Mouse (Mus musculus): ENCODE results near the gene Large1. TPM values are rescaled to one million over a fixed set of nuclear protein-coding genes. Genes with fewer than 3 reads are reported as not detected.

Gene Large1
- polyA plus RNA-seq, 1 experiment from 2014 or later: 2.8 TPM

- WGBS: 83% methylated on average over 3 of the region's 3 CpGs
- no peaks in the 10 kb centered on the region for H3K4me1 ChIP-seq (replicated peaks; ENCODE audit: control insufficient read depth, insufficient read depth, low read length)
These were observed 305.2 kb downstream of the Large1 start for GRCm38 (mm10) chr8:73048136-73048535.

GRCm38 (mm10) chr8:73029787-73030186 is 323.6 kb downstream of the Large1 start:
- Histone ChIP-seq H3K27ac (ENCODE audit: low read depth, low read length) (no peak overlapping the region), H3K9ac (ENCODE audit: low read depth, low read length) (no peak overlapping the region), H3K9me3 (ENCODE audit: control insufficient read depth) (no peaks in the 10 kb centered on the region), H3K4me3 (ENCODE audit: low read depth, low read length) (no peak overlapping the region), H3K27me3 (replicated peaks; ENCODE audit: control insufficient read depth, insufficient read depth, low read length) (no peaks in the 10 kb centered on the region), H3K4me2 (replicated peaks; ENCODE audit: low read depth) (no peak overlapping the region), H3K36me3 (ENCODE audit: control insufficient read depth, insufficient read depth) (no peaks in the 10 kb centered on the region), H3K4me1 (replicated peaks; ENCODE audit: control insufficient read depth, insufficient read depth, low read length) (no peaks in the 10 kb centered on the region)
- no peak for TF ChIP-seq CTCF (IDR thresholded peaks at IDR 0.05; ENCODE audit: low read depth)
- no peak for ATAC-seq

More at GRCm38 (mm10) chr8:73048136-73048535, 305.2 kb downstream of the Large1 start:
- Histone ChIP-seq H3K4me3 (ENCODE audit: low read depth, low read length) (no peak overlapping the region), H3K9me3 (ENCODE audit: control insufficient read depth) (no peaks in the 10 kb centered on the region), H3K36me3 (ENCODE audit: control insufficient read depth, insufficient read depth) (no peaks in the 10 kb centered on the region), H3K27me3 (replicated peaks; ENCODE audit: control insufficient read depth, insufficient read depth, low read length) (no peaks in the 10 kb centered on the region), H3K9ac (ENCODE audit: low read depth, low read length) (no peak overlapping the region), H3K27ac (ENCODE audit: low read depth, low read length) (no peak overlapping the region), H3K4me2 (replicated peaks; ENCODE audit: low read depth) (no peak overlapping the region)
- no peak for ATAC-seq
- TF ChIP-seq CTCF (IDR thresholded peaks at IDR 0.05; ENCODE audit: low read depth): no peak

GRCm38 (mm10) chr8:73018241-73018640 is 335.1 kb downstream of the Large1 start:
- Histone ChIP-seq H3K4me3 (ENCODE audit: low read depth, low read length) (no peak overlapping the region), H3K27ac (ENCODE audit: low read depth, low read length) (no peak overlapping the region), H3K9ac (ENCODE audit: low read depth, low read length) (no peak overlapping the region), H3K27me3 (replicated peaks; ENCODE audit: control insufficient read depth, insufficient read depth, low read length) (no peaks in the 10 kb centered on the region), H3K36me3 (ENCODE audit: control insufficient read depth, insufficient read depth) (no peaks in the 10 kb centered on the region), H3K4me1 (replicated peaks; ENCODE audit: control insufficient read depth, insufficient read depth, low read length) (no peaks in the 10 kb centered on the region), H3K4me2 (replicated peaks; ENCODE audit: low read depth) (no peak overlapping the region), H3K9me3 (ENCODE audit: control insufficient read depth) (no peaks in the 10 kb centered on the region)
- 74% methylated on average over 1 of the region's 1 CpGs for WGBS
- no peak for ATAC-seq
- TF ChIP-seq CTCF (IDR thresholded peaks at IDR 0.05; ENCODE audit: low read depth): no peak

GRCm38 (mm10) chr8:73017601-73018000 is 335.7 kb downstream of the Large1 start:
- H3K9me3 ChIP-seq (ENCODE audit: control insufficient read depth): no peaks in the 10 kb centered on the region
- 71% methylated on average over 1 of the region's 1 CpGs for WGBS
- no peak for TF ChIP-seq CTCF (IDR thresholded peaks at IDR 0.05; ENCODE audit: low read depth)
- H3K27me3 ChIP-seq (replicated peaks; ENCODE audit: control insufficient read depth, insufficient read depth, low read length): no peaks in the 10 kb centered on the region
- ATAC-seq: no peak
- no peak overlapping the region for H3K4me2 ChIP-seq (replicated peaks; ENCODE audit: low read depth)
- H3K9ac ChIP-seq (ENCODE audit: low read depth, low read length): no peak overlapping the region
- no peak overlapping the region for H3K27ac ChIP-seq (ENCODE audit: low read depth, low read length)
- no peaks in the 10 kb centered on the region for H3K36me3 ChIP-seq (ENCODE audit: control insufficient read depth, insufficient read depth)
- no peak overlapping the region for H3K4me3 ChIP-seq (ENCODE audit: low read depth, low read length)
- H3K4me1 ChIP-seq (replicated peaks; ENCODE audit: control insufficient read depth, insufficient read depth, low read length): no peaks in the 10 kb centered on the region

- no peak overlapping the region for H3K27ac ChIP-seq (ENCODE audit: low read depth, low read length)
- H3K36me3 ChIP-seq (ENCODE audit: control insufficient read depth, insufficient read depth): no peaks in the 10 kb centered on the region
- no peaks in the 10 kb centered on the region for H3K27me3 ChIP-seq (replicated peaks; ENCODE audit: control insufficient read depth, insufficient read depth, low read length)
- no peak for ATAC-seq
- no peak overlapping the region for H3K4me2 ChIP-seq (replicated peaks; ENCODE audit: low read depth)
- no peak overlapping the region for H3K9ac ChIP-seq (ENCODE audit: low read depth, low read length)
- no peak overlapping the region for H3K4me3 ChIP-seq (ENCODE audit: low read depth, low read length)
- H3K4me1 ChIP-seq (replicated peaks; ENCODE audit: control insufficient read depth, insufficient read depth, low read length): no peaks in the 10 kb centered on the region
- 97% methylated on average over 2 of the region's 2 CpGs for WGBS
- no peak for TF ChIP-seq CTCF (IDR thresholded peaks at IDR 0.05; ENCODE audit: low read depth)
- no peaks in the 10 kb centered on the region for H3K9me3 ChIP-seq (ENCODE audit: control insufficient read depth)
These were observed 337.0 kb downstream of the Large1 start for GRCm38 (mm10) chr8:73016303-73016702.

- Histone ChIP-seq H3K9ac (ENCODE audit: low read depth, low read length) (no peak overlapping the region), H3K4me2 (replicated peaks; ENCODE audit: low read depth) (no peak overlapping the region), H3K27ac (ENCODE audit: low read depth, low read length) (no peak overlapping the region), H3K4me3 (ENCODE audit: low read depth, low read length) (no peak overlapping the region), H3K36me3 (ENCODE audit: control insufficient read depth, insufficient read depth) (no peaks in the 10 kb centered on the region), H3K27me3 (replicated peaks; ENCODE audit: control insufficient read depth, insufficient read depth, low read length) (no peaks in the 10 kb centered on the region), H3K9me3 (ENCODE audit: control insufficient read depth) (no peaks in the 10 kb centered on the region), H3K4me1 (replicated peaks; ENCODE audit: control insufficient read depth, insufficient read depth, low read length) (no peaks in the 10 kb centered on the region)
- peak; percentile 76 for TF ChIP-seq CTCF (IDR thresholded peaks at IDR 0.05; ENCODE audit: low read depth)
- ATAC-seq: no peak
- WGBS: 42% methylated on average over 2 of the region's 2 CpGs
These were observed 345.9 kb downstream of the Large1 start for GRCm38 (mm10) chr8:73007489-73007888.

GRCm38 (mm10) chr8:73003858-73004257 is 349.5 kb downstream of the Large1 start:
- Histone ChIP-seq H3K27ac (ENCODE audit: low read depth, low read length) (no peak overlapping the region), H3K4me3 (ENCODE audit: low read depth, low read length) (no peak overlapping the region), H3K36me3 (ENCODE audit: control insufficient read depth, insufficient read depth) (no peaks in the 10 kb centered on the region), H3K4me2 (replicated peaks; ENCODE audit: low read depth) (no peak overlapping the region), H3K9me3 (ENCODE audit: control insufficient read depth) (no peaks in the 10 kb centered on the region), H3K27me3 (replicated peaks; ENCODE audit: control insufficient read depth, insufficient read depth, low read length) (no peaks in the 10 kb centered on the region), H3K9ac (ENCODE audit: low read depth, low read length) (no peak overlapping the region), H3K4me1 (replicated peaks; ENCODE audit: control insufficient read depth, insufficient read depth, low read length) (no peaks in the 10 kb centered on the region)
- WGBS: 47% methylated on average over 2 of the region's 2 CpGs
- no peak for ATAC-seq
- peak; percentile 85 for TF ChIP-seq CTCF (IDR thresholded peaks at IDR 0.05; ENCODE audit: low read depth)

All from intestine, postnatal 0 days (tissue).